Mouse (Mus musculus): ENCODE results near the gene Cdk19. TPM values are rescaled to one million over a fixed set of nuclear protein-coding genes. Genes with fewer than 3 reads are reported as not detected.

Gene Cdk19
- polyA plus RNA-seq, 1 experiment = 4.8 TPM

DNA sequence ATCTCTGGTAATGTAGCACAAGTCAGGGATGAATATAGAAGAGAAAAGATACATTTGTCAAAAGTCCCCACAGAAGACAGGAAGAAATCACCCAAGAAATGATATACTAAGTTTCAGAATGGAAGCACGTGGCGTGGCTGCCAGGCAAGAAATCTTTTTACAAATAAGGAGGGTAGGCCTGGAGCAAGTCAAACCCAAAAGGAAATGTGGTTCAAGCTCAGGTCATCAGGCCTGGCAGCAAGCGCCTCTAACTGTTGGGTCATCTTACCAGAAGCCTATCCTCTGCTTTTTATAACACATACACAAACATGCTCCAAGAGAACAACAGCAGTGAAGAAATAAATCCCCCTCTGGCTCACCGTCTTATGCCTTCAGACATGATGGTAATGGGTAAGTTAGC is 26.6 kb upstream of the Cdk19 start:
- no peaks in the 10 kb centered on the region for H3K36me3 ChIP-seq (replicated peaks; ENCODE audit: low read length)
- peaks cover 49% of the 10 kb centered on the region for H3K4me1 ChIP-seq
- no peak for TF ChIP-seq FLI1 (IDR thresholded peaks at IDR 0.05; ENCODE audit: low read length)
- TF ChIP-seq GATA1 (IDR thresholded peaks at IDR 0.05; ENCODE audit: borderline replicate concordance, low read length) = no peak
- H3K9me3 ChIP-seq = no peaks in the 10 kb centered on the region
- no peak overlapping the region for H3K4me3 ChIP-seq (replicated peaks)
- no peaks in the 10 kb centered on the region for H3K27me3 ChIP-seq (replicated peaks)

- peaks cover 45% of the 10 kb centered on the region for H3K4me1 ChIP-seq
Measured at GRCm38 (mm10) chr10:40316841-40317585, 22.4 kb upstream of the Cdk19 start.

DNA sequence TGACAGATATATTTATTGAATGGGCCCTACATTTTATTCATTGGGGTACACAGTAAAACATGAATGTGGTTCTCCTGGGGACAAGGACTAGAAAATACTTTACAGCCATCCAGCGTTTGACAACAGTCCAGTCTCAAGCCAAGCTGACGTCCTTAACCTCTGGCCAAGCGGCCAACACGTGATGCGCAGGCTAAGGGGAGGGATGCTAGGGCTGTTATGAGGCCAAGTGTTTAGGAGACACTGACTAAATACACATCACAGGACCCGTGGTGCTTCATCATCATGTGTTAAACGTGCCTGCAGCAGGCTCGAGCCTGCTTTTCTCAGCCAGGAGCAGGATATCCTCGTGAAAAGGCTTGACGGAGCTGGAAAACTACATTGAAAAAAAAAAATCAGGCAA is 19.1 kb upstream of the Cdk19 start:
- TF ChIP-seq GATA1 (IDR thresholded peaks at IDR 0.05; ENCODE audit: borderline replicate concordance, low read length) = no peak
- no peak for TF ChIP-seq FLI1 (IDR thresholded peaks at IDR 0.05; ENCODE audit: low read length)
- peaks cover 3% of the 10 kb centered on the region for H3K36me3 ChIP-seq (replicated peaks; ENCODE audit: low read length)
- no peaks in the 10 kb centered on the region for H3K27me3 ChIP-seq (replicated peaks)

More at GRCm38 (mm10) chr10:40316841-40317585, 22.4 kb upstream of the Cdk19 start:
- no peaks in the 10 kb centered on the region for H3K27me3 ChIP-seq (replicated peaks)
- H3K36me3 ChIP-seq (replicated peaks; ENCODE audit: low read length) = peaks cover 3% of the 10 kb centered on the region
- H3K4me3 ChIP-seq (replicated peaks) = no peak overlapping the region
- TF ChIP-seq GATA1 (IDR thresholded peaks at IDR 0.05; ENCODE audit: borderline replicate concordance, low read length) (no peak), FLI1 (IDR thresholded peaks at IDR 0.05; ENCODE audit: low read length) (no peak)
- peaks cover 4% of the 10 kb centered on the region; the same call in 1 of the 2 replicates for H3K9me3 ChIP-seq

DNA sequence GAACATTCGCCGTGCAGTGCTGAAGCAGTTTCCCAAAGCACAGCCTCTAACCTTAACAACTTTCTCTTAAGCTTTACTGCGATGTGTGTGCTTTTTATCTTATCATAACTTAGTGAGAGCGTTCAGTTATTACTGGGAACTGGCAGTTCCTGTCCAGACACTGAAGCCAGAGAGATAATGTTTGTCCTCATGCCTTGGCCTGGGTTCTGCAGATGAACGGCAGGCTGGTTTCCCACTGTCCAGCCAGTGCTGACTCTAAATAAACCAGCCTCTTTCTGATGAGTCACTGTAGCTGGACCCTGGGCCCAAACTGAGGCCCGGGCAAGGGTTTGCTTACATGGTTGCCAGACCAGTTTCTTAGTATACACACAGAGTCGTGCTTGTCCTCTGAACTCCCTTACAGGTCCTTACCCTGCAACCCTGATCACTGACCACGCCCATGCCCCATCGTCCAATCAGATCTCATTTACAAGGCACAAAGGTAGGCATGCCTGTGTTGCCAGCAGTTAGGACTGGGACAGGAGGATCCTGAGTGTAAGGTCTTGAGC is 11.3 kb upstream of the Cdk19 start:
- peak overlapping the region; percentile 76 for H3K4me3 ChIP-seq (replicated peaks)
- H3K27me3 ChIP-seq (replicated peaks) = no peaks in the 10 kb centered on the region
- peaks cover 11% of the 10 kb centered on the region for H3K36me3 ChIP-seq (replicated peaks; ENCODE audit: low read length)
- TF ChIP-seq GATA1 (IDR thresholded peaks at IDR 0.05; ENCODE audit: borderline replicate concordance, low read length) (no peak), FLI1 (IDR thresholded peaks at IDR 0.05; ENCODE audit: low read length) (no peak)
- peaks cover 34% of the 10 kb centered on the region for H3K4me1 ChIP-seq
- peaks cover 7% of the 10 kb centered on the region; the same call in 1 of the 2 replicates for H3K9me3 ChIP-seq

More for the DNA sequence above, 19.1 kb upstream of the Cdk19 start:
- Histone ChIP-seq H3K4me3 (replicated peaks) (no peak overlapping the region), H3K9me3 (peaks cover 7% of the 10 kb centered on the region; the same call in 1 of the 2 replicates), H3K4me1 (peaks cover 31% of the 10 kb centered on the region)

- TF ChIP-seq GATA1 (IDR thresholded peaks at IDR 0.05; ENCODE audit: borderline replicate concordance, low read length) (no peak), FLI1 (IDR thresholded peaks at IDR 0.05; ENCODE audit: low read length) (no peak)
- Histone ChIP-seq H3K9me3 (peaks cover 4% of the 10 kb centered on the region; the same call in 1 of the 2 replicates), H3K36me3 (replicated peaks; ENCODE audit: low read length) (peaks cover 11% of the 10 kb centered on the region), H3K27me3 (replicated peaks) (no peaks in the 10 kb centered on the region), H3K4me3 (replicated peaks) (no peak overlapping the region), H3K4me1 (peaks cover 39% of the 10 kb centered on the region)
Measured at GRCm38 (mm10) chr10:40330262-40330661, 9.1 kb upstream of the Cdk19 start.

DNA sequence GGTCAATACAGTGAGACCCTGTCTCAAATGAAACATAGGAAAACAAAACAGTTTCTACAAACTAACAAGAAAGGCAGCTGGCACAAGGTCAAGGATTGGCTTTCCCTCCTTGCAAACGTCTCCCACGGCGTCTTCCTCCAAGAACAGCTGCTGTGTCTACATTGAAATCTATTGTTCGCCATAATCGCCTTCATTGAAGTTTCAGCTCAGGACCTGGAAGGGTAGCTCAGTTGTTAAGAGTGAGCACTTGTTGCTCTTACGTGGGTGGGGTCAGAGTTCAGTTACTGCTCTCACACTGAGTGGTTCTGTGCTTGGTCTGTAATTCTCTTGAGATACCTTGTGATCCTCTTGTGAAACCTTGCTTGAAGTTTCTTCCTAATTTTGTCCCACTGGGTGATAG is 6.5 kb upstream of the Cdk19 start:
- peaks cover 24% of the 10 kb centered on the region for H3K4me1 ChIP-seq
- H3K27me3 ChIP-seq (replicated peaks) = no peaks in the 10 kb centered on the region
- no peak overlapping the region for H3K4me3 ChIP-seq (replicated peaks)
- peaks cover 11% of the 10 kb centered on the region for H3K36me3 ChIP-seq (replicated peaks; ENCODE audit: low read length)
- no peak for TF ChIP-seq GATA1 (IDR thresholded peaks at IDR 0.05; ENCODE audit: borderline replicate concordance, low read length)
- TF ChIP-seq FLI1 (IDR thresholded peaks at IDR 0.05; ENCODE audit: low read length) = no peak
- peaks cover 4% of the 10 kb centered on the region; the same call in 1 of the 2 replicates for H3K9me3 ChIP-seq

- Histone ChIP-seq H3K27me3 (replicated peaks) (peaks cover 2% of the 10 kb centered on the region), H3K4me3 (replicated peaks) (no peak overlapping the region), H3K36me3 (replicated peaks; ENCODE audit: low read length) (no peaks in the 10 kb centered on the region), H3K4me1 (peaks cover 32% of the 10 kb centered on the region), H3K9me3 (peaks cover 6% of the 10 kb centered on the region; the same call in 1 of the 2 replicates)
- TF ChIP-seq GATA1 (IDR thresholded peaks at IDR 0.05; ENCODE audit: borderline replicate concordance, low read length) (no peak), FLI1 (IDR thresholded peaks at IDR 0.05; ENCODE audit: low read length) (no peak)
Measured at GRCm38 (mm10) chr10:40342036-40342435, 2.7 kb downstream of the Cdk19 start.

DNA sequence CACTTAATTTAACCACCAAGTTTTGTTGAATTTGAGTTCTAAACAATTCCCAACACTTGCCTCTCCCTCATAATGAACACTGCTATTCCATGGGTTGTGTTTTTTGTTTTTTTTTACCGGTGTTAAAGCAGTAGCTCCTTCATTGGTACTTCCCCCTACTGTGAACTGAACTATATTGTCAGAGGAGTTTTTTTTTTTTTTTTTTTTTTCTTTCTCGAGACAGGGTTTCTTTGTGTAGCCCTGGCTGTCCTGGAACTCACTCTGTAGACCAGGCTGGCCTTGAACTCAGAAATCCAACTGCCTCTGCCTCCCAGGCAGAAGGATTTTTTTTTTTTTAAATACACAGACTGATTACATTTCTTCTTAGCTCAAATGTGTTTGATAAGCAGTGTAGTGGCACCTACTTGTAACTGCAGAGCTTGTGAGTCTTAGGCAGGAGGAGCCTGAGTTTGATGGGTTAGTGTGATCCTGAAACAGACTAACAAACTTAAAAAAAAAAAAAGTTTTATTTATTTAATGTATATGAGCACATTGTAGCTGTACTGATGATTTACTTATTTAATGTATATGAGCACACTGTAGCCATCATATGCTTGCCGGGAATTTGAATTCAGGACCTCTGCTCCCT is 7.5 kb downstream of the Cdk19 start:
- peaks cover 50% of the 10 kb centered on the region for H3K4me1 ChIP-seq
- H3K36me3 ChIP-seq (replicated peaks; ENCODE audit: low read length) = peaks cover 8% of the 10 kb centered on the region
- no peaks in the 10 kb centered on the region for H3K9me3 ChIP-seq
- no peak overlapping the region for H3K4me3 ChIP-seq (replicated peaks)
- TF ChIP-seq FLI1 (IDR thresholded peaks at IDR 0.05; ENCODE audit: low read length) (no peak), GATA1 (IDR thresholded peaks at IDR 0.05; ENCODE audit: borderline replicate concordance, low read length) (no peak)
- no peaks in the 10 kb centered on the region for H3K27me3 ChIP-seq (replicated peaks)

- H3K9me3 ChIP-seq = no peaks in the 10 kb centered on the region
- peaks cover 8% of the 10 kb centered on the region for H3K36me3 ChIP-seq (replicated peaks; ENCODE audit: low read length)
- no peaks in the 10 kb centered on the region for H3K27me3 ChIP-seq (replicated peaks)
- H3K4me3 ChIP-seq (replicated peaks) = peak overlapping the region; percentile 99
- peaks cover 48% of the 10 kb centered on the region for H3K4me1 ChIP-seq
- TF ChIP-seq FLI1 (IDR thresholded peaks at IDR 0.05; ENCODE audit: low read length) (no peak), GATA1 (IDR thresholded peaks at IDR 0.05; ENCODE audit: borderline replicate concordance, low read length) (no peak)
Measured at GRCm38 (mm10) chr10:40347461-40347954, 8.1 kb downstream of the Cdk19 start.
